Mouse (Mus musculus) lung, postnatal 0 days (tissue): ENCODE data around the gene Gmds.

Source experiments
- CTCF ChIP-seq: IDR thresholded peaks from 2 replicates; pipeline ENCODE4 v1.5.1; 2016; ENCODE audit warnings: antibody characterized with exemption, mild to moderate bottlenecking
- EP300 ChIP-seq: IDR thresholded peaks from 2 replicates; pipeline ENCODE4 v1.6.1; 2016; ENCODE audit warnings: antibody characterized with exemption, mild to moderate bottlenecking, control low read depth

GRCm38 (mm10) chr13:31775762-31776161 is 562.8 kb downstream of the Gmds start:
- TF ChIP-seq CTCF: no peak
- TF ChIP-seq EP300: no peak
